Mouse (Mus musculus): Measurements from ENCODE around the gene Smim8. TPM values are rescaled to one million over a fixed set of nuclear protein-coding genes. Genes with fewer than 3 reads are reported as not detected.
"Not testable (repeated sequence)": the region's sequence is repeated elsewhere in the genome, so short reads cannot be mapped to it uniquely, and the experiment has no call there.

The Smim8 gene
- polyA plus RNA-seq, 1 experiment from 2014 or later, result 56.6 TPM

DNA sequence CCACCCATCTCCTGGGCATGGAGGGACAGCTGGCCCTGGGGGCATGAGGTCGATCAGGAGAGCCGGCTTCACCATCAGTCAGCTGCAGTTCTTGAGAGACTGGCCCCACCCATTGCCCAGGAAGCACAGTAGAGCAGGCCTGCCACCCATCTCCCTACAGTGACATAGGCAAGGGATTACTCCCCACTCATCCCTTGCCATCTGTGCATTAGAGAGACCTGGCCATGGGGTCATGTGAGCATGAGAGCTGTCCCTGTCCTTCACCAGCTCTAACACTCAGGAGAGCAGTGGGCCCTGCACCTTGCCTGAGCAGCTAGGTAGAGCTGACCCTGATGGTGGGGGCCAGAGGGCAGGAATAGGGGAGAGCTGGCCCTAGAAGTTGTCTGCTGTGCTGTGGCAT is 7.4 kb upstream of the Smim8 start:
- Histone ChIP-seq H3K4me3 (ENCODE audit: low read depth, low read length) (no peak overlapping the region), H3K27ac (ENCODE audit: low read depth, low read length) (no peak overlapping the region), H3K9ac (replicated peaks; ENCODE audit: low read depth, low read length) (no peak overlapping the region), H3K4me1 (ENCODE audit: control insufficient read depth, insufficient read depth, low read length) (no peaks in the 10 kb centered on the region), H3K36me3 (ENCODE audit: control insufficient read depth, insufficient read depth, low read length) (no peaks in the 10 kb centered on the region), H3K27me3 (ENCODE audit: control insufficient read depth, insufficient read depth, low read length) (no peaks in the 10 kb centered on the region), H3K9me3 (ENCODE audit: control insufficient read depth, low read length) (no peaks in the 10 kb centered on the region), H3K4me2 (ENCODE audit: low read depth, low read length) (no peak overlapping the region)
- peak; percentile 28; the same call in 1 of the 2 replicates for ATAC-seq (ENCODE audit: low read depth)
- 82% methylated on average over 2 of the region's 2 CpGs for WGBS

DNA sequence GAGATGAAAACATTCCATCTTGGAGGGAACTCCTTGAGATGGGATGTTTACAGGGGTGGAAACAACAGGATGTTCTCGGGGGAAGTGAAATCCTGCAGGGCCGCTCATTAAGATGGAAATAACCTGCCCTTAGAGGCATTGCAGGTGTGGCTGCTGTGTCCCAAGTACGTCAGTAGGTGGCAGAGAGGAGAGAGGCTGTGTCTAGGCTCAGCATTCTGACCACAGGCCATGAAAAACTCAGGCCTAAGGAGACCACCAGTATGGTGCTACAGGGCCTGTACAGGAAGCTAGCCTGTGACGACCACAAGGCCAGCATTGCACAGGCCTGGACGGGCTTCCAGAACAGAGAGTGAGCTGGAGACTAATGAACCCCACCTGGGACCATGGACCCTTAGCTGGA is 6.6 kb upstream of the Smim8 start:
- H3K4me1 ChIP-seq (ENCODE audit: control insufficient read depth, insufficient read depth, low read length), result no peaks in the 10 kb centered on the region
- H3K9me3 ChIP-seq (ENCODE audit: control insufficient read depth, low read length), result no peaks in the 10 kb centered on the region
- H3K4me2 ChIP-seq (ENCODE audit: low read depth, low read length), result no peak overlapping the region
- no peak overlapping the region for H3K27ac ChIP-seq (ENCODE audit: low read depth, low read length)
- H3K36me3 ChIP-seq (ENCODE audit: control insufficient read depth, insufficient read depth, low read length), result no peaks in the 10 kb centered on the region
- ATAC-seq (ENCODE audit: low read depth), result peak; percentile 31; the same call in 1 of the 2 replicates
- 56% methylated on average over 5 of the region's 5 CpGs for WGBS
- H3K27me3 ChIP-seq (ENCODE audit: control insufficient read depth, insufficient read depth, low read length), result no peaks in the 10 kb centered on the region
- no peak overlapping the region for H3K4me3 ChIP-seq (ENCODE audit: low read depth, low read length)
- H3K9ac ChIP-seq (replicated peaks; ENCODE audit: low read depth, low read length), result no peak overlapping the region

DNA sequence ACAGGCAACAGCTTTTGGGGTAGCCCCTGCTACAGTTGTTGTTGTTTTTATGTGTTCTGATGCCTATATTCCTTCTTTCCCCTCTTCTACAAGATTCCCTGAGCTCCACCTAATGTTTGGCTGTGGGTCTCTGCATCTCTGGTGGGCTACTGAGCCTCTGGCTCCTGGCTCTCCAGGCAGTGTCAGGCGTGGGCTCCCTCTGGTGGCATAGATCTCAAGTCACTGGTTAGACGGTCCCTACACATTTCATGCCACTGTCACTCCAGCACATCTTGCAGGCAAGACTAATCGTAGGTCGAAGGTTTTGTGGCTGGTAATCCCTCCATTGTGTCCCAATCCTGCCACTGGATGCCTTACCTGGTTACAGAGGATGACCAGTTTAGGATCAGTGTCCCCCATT is 4.5 kb upstream of the Smim8 start:
- 36% methylated on average over 4 of the region's 4 CpGs for WGBS

DNA sequence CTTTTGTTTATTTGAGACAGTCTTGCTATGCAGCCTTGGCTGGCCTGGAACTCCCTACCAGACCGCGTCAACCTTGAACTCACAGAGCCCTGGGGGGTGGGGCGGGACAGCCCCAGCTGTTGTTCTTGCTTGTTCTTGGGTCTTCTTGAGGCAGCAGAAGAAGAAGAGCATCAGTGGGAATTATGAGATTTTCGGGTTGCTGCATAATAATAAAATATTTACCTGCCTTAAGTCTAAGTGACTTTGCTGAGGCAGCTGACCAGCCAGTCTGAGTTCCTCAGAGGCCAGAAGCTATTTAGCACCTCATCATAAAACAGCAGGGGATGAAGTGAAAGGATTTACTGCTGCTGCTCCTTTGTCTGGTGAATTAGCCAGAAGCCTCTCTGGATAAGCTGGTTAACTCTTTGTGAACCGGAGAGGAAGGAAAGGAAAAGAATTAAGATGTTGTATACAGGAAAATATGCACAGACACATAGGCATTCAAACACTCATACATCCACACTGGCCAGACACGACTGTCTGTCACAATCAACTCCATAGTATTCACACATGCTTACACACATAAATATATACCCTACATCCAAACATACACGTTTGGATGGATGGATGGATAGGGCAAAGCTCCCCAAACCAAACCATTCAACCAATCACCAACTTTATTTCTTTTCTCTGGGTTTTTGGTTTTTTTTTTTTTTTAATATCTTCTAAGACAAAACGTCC is 6.4 kb downstream of the Smim8 start:
- peak; percentile 76 for ATAC-seq (ENCODE audit: low read depth)
- no peak overlapping the region for H3K27ac ChIP-seq (ENCODE audit: low read depth, low read length)
- H3K4me2 ChIP-seq (ENCODE audit: low read depth, low read length), result no peak overlapping the region

More for the DNA sequence above, 4.5 kb upstream of the Smim8 start:
- Histone ChIP-seq H3K36me3 (ENCODE audit: control insufficient read depth, insufficient read depth, low read length) (no peaks in the 10 kb centered on the region), H3K27ac (ENCODE audit: low read depth, low read length) (no peak overlapping the region), H3K9ac (replicated peaks; ENCODE audit: low read depth, low read length) (no peak overlapping the region), H3K4me1 (ENCODE audit: control insufficient read depth, insufficient read depth, low read length) (no peaks in the 10 kb centered on the region), H3K9me3 (ENCODE audit: control insufficient read depth, low read length) (no peaks in the 10 kb centered on the region), H3K27me3 (ENCODE audit: control insufficient read depth, insufficient read depth, low read length) (no peaks in the 10 kb centered on the region), H3K4me2 (ENCODE audit: low read depth, low read length) (no peak overlapping the region), H3K4me3 (ENCODE audit: low read depth, low read length) (no peak overlapping the region)
- no peak for ATAC-seq (ENCODE audit: low read depth)

DNA sequence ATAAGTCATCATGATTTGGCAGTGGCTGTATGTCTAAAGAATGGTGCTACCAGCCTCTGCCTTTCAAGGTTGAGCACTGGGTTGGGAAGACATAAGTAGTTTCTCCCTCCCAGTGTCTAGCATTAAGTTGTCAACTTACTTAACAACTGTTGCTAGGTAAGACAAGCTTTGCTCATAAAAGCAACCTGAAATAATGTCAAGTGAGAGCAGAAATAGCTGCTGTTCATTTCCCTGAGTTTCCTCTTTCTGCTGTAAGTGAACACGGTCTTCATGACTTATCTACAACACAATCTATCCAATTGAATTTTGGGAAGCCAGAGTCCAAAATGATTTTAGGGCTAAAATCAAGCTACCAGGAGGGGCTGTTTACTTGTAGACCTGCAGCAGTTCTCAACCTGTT is 22.1 kb downstream of the Smim8 start, which contains the start of gene Gm136:
TSS of gene Gm136 (minus strand) at position 101 of the 400 bp plus-strand sequence.
- no peak within 1 kb of the TSS for H3K9ac ChIP-seq (replicated peaks; ENCODE audit: low read depth, low read length)
- no peaks in the 10 kb centered on the region for H3K27me3 ChIP-seq (ENCODE audit: control insufficient read depth, insufficient read depth, low read length)
- no peaks in the 10 kb centered on the region for H3K4me1 ChIP-seq (ENCODE audit: control insufficient read depth, insufficient read depth, low read length)
- no peak within 1 kb of the TSS for H3K27ac ChIP-seq (ENCODE audit: low read depth, low read length)
- no peak for ATAC-seq (ENCODE audit: low read depth)
- H3K9me3 ChIP-seq (ENCODE audit: control insufficient read depth, low read length), result no peaks in the 10 kb centered on the region
- H3K4me3 ChIP-seq (ENCODE audit: low read depth, low read length), result no peak within 1 kb of the TSS
- 97% methylated on average over 1 of the region's 1 CpGs for WGBS
- H3K4me2 ChIP-seq (ENCODE audit: low read depth, low read length), result no peak within 1 kb of the TSS
- no peaks in the 10 kb centered on the region for H3K36me3 ChIP-seq (ENCODE audit: control insufficient read depth, insufficient read depth, low read length)

More for the DNA sequence above, 6.4 kb downstream of the Smim8 start:
- H3K9me3 ChIP-seq (ENCODE audit: control insufficient read depth, low read length), result no peaks in the 10 kb centered on the region
- 2% methylated on average over 8 of the region's 8 CpGs for WGBS
- H3K27me3 ChIP-seq (ENCODE audit: control insufficient read depth, insufficient read depth, low read length), result no peaks in the 10 kb centered on the region
- no peaks in the 10 kb centered on the region for H3K36me3 ChIP-seq (ENCODE audit: control insufficient read depth, insufficient read depth, low read length)
- no peak overlapping the region for H3K9ac ChIP-seq (replicated peaks; ENCODE audit: low read depth, low read length)
- H3K4me1 ChIP-seq (ENCODE audit: control insufficient read depth, insufficient read depth, low read length), result 0 out of 2 replicates have a peak, but pooled peaks cover 1% of the 10 kb centered on the region
- H3K4me3 ChIP-seq (ENCODE audit: low read depth, low read length), result no peak overlapping the region

DNA sequence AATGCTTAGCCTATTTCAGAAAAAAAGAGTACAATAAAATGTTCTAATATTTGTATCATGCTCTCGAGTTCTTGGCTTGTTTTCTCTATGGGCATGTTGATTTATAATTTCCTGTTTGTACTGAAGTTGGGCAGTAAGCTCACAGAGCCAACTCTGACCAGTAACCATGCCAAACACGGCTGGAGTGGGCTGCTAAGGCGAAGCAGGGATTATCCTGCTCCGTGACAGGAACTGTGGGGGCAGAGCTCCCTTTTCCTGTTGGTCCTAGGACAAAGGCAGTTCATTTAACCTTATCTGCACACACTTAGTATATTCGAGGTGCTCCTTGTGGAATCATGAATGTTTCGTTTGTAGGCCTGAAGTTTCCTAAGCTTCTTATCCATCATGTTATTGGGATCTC is 29.0 kb downstream of the Smim8 start:
- Histone ChIP-seq H3K4me2 (ENCODE audit: low read depth, low read length) (no peak overlapping the region), H3K36me3 (ENCODE audit: control insufficient read depth, insufficient read depth, low read length) (no peaks in the 10 kb centered on the region), H3K4me3 (ENCODE audit: low read depth, low read length) (no peak overlapping the region), H3K4me1 (ENCODE audit: control insufficient read depth, insufficient read depth, low read length) (no peaks in the 10 kb centered on the region), H3K27me3 (ENCODE audit: control insufficient read depth, insufficient read depth, low read length) (no peaks in the 10 kb centered on the region), H3K27ac (ENCODE audit: low read depth, low read length) (no peak overlapping the region), H3K9me3 (ENCODE audit: control insufficient read depth, low read length) (no peaks in the 10 kb centered on the region), H3K9ac (replicated peaks; ENCODE audit: low read depth, low read length) (no peak overlapping the region)
- 62% methylated on average over 6 of the region's 6 CpGs for WGBS
- no peak for ATAC-seq (ENCODE audit: low read depth)

DNA sequence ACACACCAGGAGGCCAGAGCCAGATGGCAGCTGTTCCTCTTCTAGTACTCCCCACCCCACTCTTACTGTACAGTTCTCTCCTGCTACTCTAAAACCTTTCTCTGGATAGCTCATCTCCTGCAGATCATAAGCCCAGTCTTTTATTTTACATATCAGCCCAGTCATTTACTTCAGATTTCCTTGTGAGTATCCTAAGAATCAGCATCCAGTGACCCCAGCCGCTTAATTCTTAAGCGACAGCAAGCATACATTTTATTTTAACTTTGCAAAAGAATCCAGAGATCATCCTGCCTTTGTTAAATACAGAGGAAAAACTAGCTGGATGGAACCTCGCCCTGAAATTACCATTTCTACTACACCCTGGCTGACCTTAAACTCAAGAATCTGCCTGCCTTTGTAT is 43.8 kb downstream of the Smim8 start:
- no peak for ATAC-seq (ENCODE audit: low read depth)
- 81% methylated on average over 3 of the region's 3 CpGs for WGBS

DNA sequence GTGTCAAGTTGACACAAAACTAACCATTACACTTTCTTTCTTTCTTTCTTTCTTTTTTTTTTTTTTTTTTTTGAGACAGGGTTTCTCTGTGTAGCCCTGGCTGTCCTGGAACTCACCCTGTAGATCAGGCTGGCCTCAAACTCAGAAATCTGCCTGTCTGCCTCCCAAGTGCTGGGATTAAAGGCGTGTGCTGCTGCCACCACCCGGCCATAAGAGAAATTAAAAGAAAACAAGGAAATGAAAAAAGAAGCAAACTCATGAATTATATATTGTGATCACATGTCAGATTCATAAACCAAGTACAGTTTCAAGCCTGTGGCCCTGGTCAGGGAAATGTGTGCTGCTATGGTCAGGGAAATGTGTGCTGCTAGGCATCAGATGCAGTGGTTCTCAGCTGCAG is 44.8 kb downstream of the Smim8 start:
- H3K9me3 ChIP-seq (ENCODE audit: control insufficient read depth, low read length); H3K9ac ChIP-seq (replicated peaks; ENCODE audit: low read depth, low read length); H3K36me3 ChIP-seq (ENCODE audit: control insufficient read depth, insufficient read depth, low read length); H3K4me2 ChIP-seq (ENCODE audit: low read depth, low read length); H3K27ac ChIP-seq (ENCODE audit: low read depth, low read length); H3K4me3 ChIP-seq (ENCODE audit: low read depth, low read length); H3K4me1 ChIP-seq (ENCODE audit: control insufficient read depth, insufficient read depth, low read length); ATAC-seq (ENCODE audit: low read depth); H3K27me3 ChIP-seq (ENCODE audit: control insufficient read depth, insufficient read depth, low read length): not testable (repeated sequence)
- WGBS, result 53% methylated on average over 2 of the region's 2 CpGs

More for the DNA sequence above, 43.8 kb downstream of the Smim8 start:
- Histone ChIP-seq H3K9me3 (ENCODE audit: control insufficient read depth, low read length) (no peaks in the 10 kb centered on the region), H3K4me2 (ENCODE audit: low read depth, low read length) (no peak overlapping the region), H3K36me3 (ENCODE audit: control insufficient read depth, insufficient read depth, low read length) (no peaks in the 10 kb centered on the region), H3K27me3 (ENCODE audit: control insufficient read depth, insufficient read depth, low read length) (no peaks in the 10 kb centered on the region), H3K4me1 (ENCODE audit: control insufficient read depth, insufficient read depth, low read length) (no peaks in the 10 kb centered on the region), H3K27ac (ENCODE audit: low read depth, low read length) (no peak overlapping the region), H3K9ac (replicated peaks; ENCODE audit: low read depth, low read length) (no peak overlapping the region), H3K4me3 (ENCODE audit: low read depth, low read length) (no peak overlapping the region)

DNA sequence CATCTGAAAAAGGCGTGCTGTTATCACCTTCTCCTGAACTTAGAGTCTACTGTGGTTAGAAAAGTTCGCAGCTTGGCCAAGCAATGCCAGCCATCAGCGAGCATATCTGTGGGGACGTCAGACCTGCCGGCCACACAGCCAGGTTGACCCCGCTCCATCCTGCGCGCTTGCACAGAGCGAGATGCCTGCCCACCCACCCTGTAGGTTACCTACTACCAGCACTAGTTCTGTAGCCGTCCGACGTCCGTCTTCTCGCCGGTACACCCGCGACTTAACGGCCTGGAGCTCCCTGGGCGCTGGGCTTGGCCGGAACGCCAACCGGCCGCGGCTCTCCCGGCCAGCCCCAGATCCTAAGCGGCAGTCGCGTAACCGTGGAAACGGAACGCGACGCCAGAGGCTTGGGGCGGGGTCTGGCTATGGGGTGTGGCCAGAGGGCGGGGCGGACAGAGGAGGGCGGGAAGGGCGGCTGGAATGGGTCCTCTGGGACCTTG is 48.3 kb downstream of the Smim8 start, which contains the start of gene Cfap206:
TSS of gene Cfap206 (minus strand) at position 356 of the 491 bp plus-strand sequence.
- Histone ChIP-seq H3K4me3 (ENCODE audit: low read depth, low read length) (peak within 1 kb of the TSS; percentile 45), H3K36me3 (ENCODE audit: control insufficient read depth, insufficient read depth, low read length) (no peaks in the 10 kb centered on the region), H3K4me2 (ENCODE audit: low read depth, low read length) (peak within 1 kb of the TSS; percentile 94), H3K27me3 (ENCODE audit: control insufficient read depth, insufficient read depth, low read length) (no peaks in the 10 kb centered on the region), H3K9ac (replicated peaks; ENCODE audit: low read depth, low read length) (peak within 1 kb of the TSS; percentile 25; the same call in 1 of the 2 replicates), H3K4me1 (ENCODE audit: control insufficient read depth, insufficient read depth, low read length) (no peaks in the 10 kb centered on the region), H3K27ac (ENCODE audit: low read depth, low read length) (no peak within 1 kb of the TSS), H3K9me3 (ENCODE audit: control insufficient read depth, low read length) (no peaks in the 10 kb centered on the region)
- ATAC-seq (ENCODE audit: low read depth), result peak; percentile 96
- WGBS, result under 1% methylated on average over 38 of the region's 38 CpGs

Measured in neural tube, embryonic 14.5 days (tissue).